Mouse (Mus musculus): ENCODE data around the gene Map3k12. TPM values are rescaled to one million over a fixed set of nuclear protein-coding genes. Genes with fewer than 3 reads are reported as not detected.

The Map3k12 gene
- polyA plus RNA-seq, 1 experiment from 2014 or later = 4.5 TPM

DNA sequence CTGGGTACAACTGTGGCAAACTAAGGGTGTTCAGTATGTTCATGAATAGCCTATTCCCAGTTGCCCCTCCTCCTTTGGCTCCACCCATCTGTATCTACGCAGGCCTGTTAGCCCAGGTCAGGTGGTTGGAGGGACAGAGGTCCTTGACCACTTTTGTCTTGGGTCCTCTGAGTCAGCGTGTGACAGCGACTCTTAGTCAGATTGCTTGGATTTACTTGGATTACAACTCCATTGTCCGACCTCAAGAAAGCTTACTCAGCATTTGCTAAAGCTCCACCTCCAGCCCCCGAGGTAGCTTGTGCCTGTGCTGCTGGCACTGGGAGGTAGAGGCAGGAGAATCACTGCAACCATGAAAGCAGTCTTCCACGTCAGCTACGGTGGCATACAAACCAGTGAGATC lies 65.9 kb downstream of the Map3k12 start:
- ATAC-seq = no peak
- H3K4me1 ChIP-seq = peaks cover 32% of the 10 kb centered on the region
- H3K9me3 ChIP-seq (replicated peaks) = no peaks in the 10 kb centered on the region
- no peak overlapping the region for H3K9ac ChIP-seq
- peak overlapping the region; percentile 27; the same call in 1 of the 2 replicates for H3K4me2 ChIP-seq
- no peaks in the 10 kb centered on the region for H3K36me3 ChIP-seq
- no peak overlapping the region for H3K27ac ChIP-seq
- H3K4me3 ChIP-seq = no peak overlapping the region
- H3K27me3 ChIP-seq (replicated peaks) = no peaks in the 10 kb centered on the region
- WGBS (ENCODE audit: insufficient replicate concordance) = 33% methylated on average over 7 of the region's 7 CpGs

DNA sequence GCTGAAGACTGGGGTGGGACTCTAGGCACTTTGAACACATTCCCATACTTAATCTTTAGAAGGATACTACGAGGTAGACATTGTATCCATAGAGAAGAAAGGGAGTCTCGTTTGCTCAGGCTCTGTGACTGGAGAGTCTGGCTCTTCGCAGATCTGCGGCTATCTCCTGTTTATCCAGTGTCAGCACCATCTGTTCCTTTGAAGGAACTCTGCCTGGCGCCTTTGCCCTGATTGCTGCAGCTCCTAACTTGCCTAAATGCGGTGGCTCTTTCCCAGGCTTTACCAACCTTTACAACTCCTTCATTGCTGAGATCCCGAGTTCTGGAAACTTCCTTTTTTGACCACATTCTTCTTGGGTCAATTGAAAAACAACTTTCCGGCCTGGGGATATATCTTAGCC lies 67.5 kb downstream of the Map3k12 start:
- H3K4me1 ChIP-seq = peaks cover 32% of the 10 kb centered on the region
- WGBS (ENCODE audit: insufficient replicate concordance) = 55% methylated on average over 8 of the region's 8 CpGs

More for the DNA sequence above, 67.5 kb downstream of the Map3k12 start:
- Histone ChIP-seq H3K4me3 (no peak overlapping the region), H3K9ac (no peak overlapping the region), H3K4me2 (no peak overlapping the region), H3K27me3 (replicated peaks) (no peaks in the 10 kb centered on the region), H3K9me3 (replicated peaks) (no peaks in the 10 kb centered on the region), H3K27ac (no peak overlapping the region), H3K36me3 (no peaks in the 10 kb centered on the region)
- ATAC-seq = no peak

Other genes starting within 250 kb of the Map3k12 start
- not detected in 2 replicates for gene Gm9918, start 246.5 kb downstream of the Map3k12 start, polyA plus RNA-seq (2016; fragmentation: Nextera tagmentation; extraction: Ambion mirVana)
- gene Mfsd5, start 237.6 kb downstream of the Map3k12 start, polyA plus RNA-seq (2016; fragmentation: Nextera tagmentation; extraction: Ambion mirVana) = 40.8 and 41.6 TPM in 2 replicates
- gene Espl1, start 220.8 kb downstream of the Map3k12 start, polyA plus RNA-seq (2016; fragmentation: Nextera tagmentation; extraction: Ambion mirVana) = 38.6 and 39.4 TPM in 2 replicates
- gene Pfdn5, start 190.9 kb downstream of the Map3k12 start, polyA plus RNA-seq (2016; fragmentation: Nextera tagmentation; extraction: Ambion mirVana) = 150 and 168 TPM in 2 replicates
- 62.0 and 66.8 TPM in 2 replicates for gene Myg1, start 185.4 kb downstream of the Map3k12 start, polyA plus RNA-seq (2016; fragmentation: Nextera tagmentation; extraction: Ambion mirVana)
- gene Aaas, start 166.3 kb downstream of the Map3k12 start, polyA plus RNA-seq (2016; fragmentation: Nextera tagmentation; extraction: Ambion mirVana) = 69.7 and 74.7 TPM in 2 replicates
- 0.37 and 0.63 TPM in 2 replicates for gene Sp7, start 149.9 kb downstream of the Map3k12 start, polyA plus RNA-seq (2016; fragmentation: Nextera tagmentation; extraction: Ambion mirVana)
- 5.1 and 5.6 TPM in 2 replicates for gene Sp1, start 110.9 kb downstream of the Map3k12 start, polyA plus RNA-seq (2016; fragmentation: Nextera tagmentation; extraction: Ambion mirVana)
- 0.12 and 0.31 TPM in 2 replicates for gene Amhr2, start 71.7 kb downstream of the Map3k12 start, polyA plus RNA-seq (2016; fragmentation: Nextera tagmentation; extraction: Ambion mirVana)
- 119 and 126 TPM in 2 replicates for gene Prr13, start 58.0 kb downstream of the Map3k12 start, polyA plus RNA-seq (2016; fragmentation: Nextera tagmentation; extraction: Ambion mirVana)
- gene Pcbp2, start 46.5 kb downstream of the Map3k12 start, polyA plus RNA-seq (2016; fragmentation: Nextera tagmentation; extraction: Ambion mirVana) = 101 and 104 TPM in 2 replicates
- gene Gm10337, start 13.3 kb downstream of the Map3k12 start, polyA plus RNA-seq (2016; fragmentation: Nextera tagmentation; extraction: Ambion mirVana) = not detected in 2 replicates
- gene Tarbp2, start 1.1 kb upstream of the Map3k12 start, polyA plus RNA-seq (2016; fragmentation: Nextera tagmentation; extraction: Ambion mirVana) = 63.5 and 66.7 TPM in 2 replicates
- 1.0 TPM in 2 replicates for gene Npff, start 7.9 kb upstream of the Map3k12 start, polyA plus RNA-seq (2016; fragmentation: Nextera tagmentation; extraction: Ambion mirVana)
- not detected in 2 replicates for gene Gm28047, start 108.0 kb upstream of the Map3k12 start, polyA plus RNA-seq (2016; fragmentation: Nextera tagmentation; extraction: Ambion mirVana)
- 11.5 and 14.3 TPM in 2 replicates for gene Atf7, start 108.4 kb upstream of the Map3k12 start, polyA plus RNA-seq (2016; fragmentation: Nextera tagmentation; extraction: Ambion mirVana)
- gene Atp5g2, start 155.3 kb upstream of the Map3k12 start, polyA plus RNA-seq (2016; fragmentation: Nextera tagmentation; extraction: Ambion mirVana) = 39.6 and 42.2 TPM in 2 replicates
- 8.7 and 10.3 TPM in 2 replicates for gene Calcoco1, start 205.1 kb upstream of the Map3k12 start, polyA plus RNA-seq (2016; fragmentation: Nextera tagmentation; extraction: Ambion mirVana)

Measured in liver, embryonic 12.5 days (tissue).